Mouse (Mus musculus): ENCODE data around the gene Neb. TPM values are rescaled to one million over a fixed set of nuclear protein-coding genes. Genes with fewer than 3 reads are reported as not detected.

The Neb gene
- 9.7 and 25.7 TPM in 2 replicates for polyA plus RNA-seq (2012; ENCODE audit: insufficient read depth, insufficient read length, missing spikeins)

GRCm38 (mm10) chr2:52378448-52378804 lies at the start of gene Neb:
Neb (minus strand) TSS chr2:52378474.
- Histone ChIP-seq H3K27ac (replicated peaks; ENCODE audit: low read depth, low read length) (no peak within 1 kb of the TSS), H3K4me3 (ENCODE audit: insufficient read depth, low read depth, low read length) (peak within 1 kb of the TSS; percentile 46), H3K4me1 (ENCODE audit: control insufficient read depth, insufficient read depth, insufficient read length, low read length) (peaks cover 4% of the 10 kb centered on the region; the same call in 1 of the 2 replicates)

DNA sequence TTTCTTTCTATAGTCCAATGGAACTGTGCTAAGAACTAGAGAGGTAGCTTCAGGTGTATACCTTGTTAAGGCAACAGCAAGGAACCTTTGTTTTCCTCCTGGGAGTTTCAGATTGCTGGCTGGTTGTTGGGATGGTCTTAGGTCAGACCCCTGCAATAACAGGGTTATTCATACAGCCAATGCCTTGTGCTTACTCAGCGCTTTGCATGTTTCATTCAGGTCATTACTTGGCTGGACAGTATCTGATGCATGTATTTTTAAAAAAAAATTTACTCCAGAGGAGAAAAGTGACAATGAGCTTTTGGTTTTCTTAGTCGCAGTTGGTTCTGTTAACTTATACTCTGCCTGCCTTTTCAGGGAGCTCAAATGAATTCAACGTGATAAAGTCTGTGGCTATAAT lies 49.1 kb upstream of the Neb start:
- Histone ChIP-seq H3K4me3 (ENCODE audit: insufficient read depth, low read depth, low read length) (no peak overlapping the region), H3K4me1 (ENCODE audit: control insufficient read depth, insufficient read depth, insufficient read length, low read length) (peaks cover 5% of the 10 kb centered on the region), H3K27ac (replicated peaks; ENCODE audit: low read depth, low read length) (no peak overlapping the region)

DNA sequence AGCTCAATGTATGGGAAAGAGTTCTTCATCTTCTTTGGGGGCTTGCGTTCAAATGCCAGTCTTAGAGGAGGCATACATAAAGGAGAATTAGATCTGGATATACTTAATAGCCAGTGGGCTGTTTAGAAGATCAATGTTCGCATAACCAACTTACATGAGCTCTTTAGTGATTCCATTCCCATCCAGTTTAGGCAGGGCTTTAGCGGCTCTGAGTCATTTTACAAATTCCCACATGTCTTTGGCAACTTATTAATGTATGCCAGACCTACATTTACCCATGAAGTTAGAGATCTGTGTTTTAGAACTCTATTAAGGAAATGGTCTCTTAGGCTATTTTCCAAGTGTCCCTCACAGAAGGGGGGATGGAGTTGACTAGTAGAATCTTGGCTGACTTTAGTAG lies 47.8 kb upstream of the Neb start:
- Histone ChIP-seq H3K4me1 (ENCODE audit: control insufficient read depth, insufficient read depth, insufficient read length, low read length) (peaks cover 10% of the 10 kb centered on the region), H3K4me3 (ENCODE audit: insufficient read depth, low read depth, low read length) (peak overlapping the region; percentile 76; the same call in 1 of the 2 replicates), H3K27ac (replicated peaks; ENCODE audit: low read depth, low read length) (no peak overlapping the region)

DNA sequence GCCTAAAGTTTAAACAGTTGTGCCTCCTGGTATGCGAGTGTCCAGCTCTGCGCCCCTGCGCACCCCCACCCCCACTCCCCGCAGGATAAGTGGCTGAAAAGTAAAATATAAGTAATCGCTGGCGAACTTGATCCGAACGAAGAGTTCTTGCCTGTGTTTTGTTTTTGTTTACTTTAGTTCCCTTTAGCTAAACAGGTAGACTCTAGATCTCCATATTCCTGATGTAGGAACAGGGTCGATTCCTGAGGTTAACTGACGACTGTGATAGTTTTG lies 47.2 kb upstream of the Neb start:
- Histone ChIP-seq H3K4me3 (ENCODE audit: insufficient read depth, low read depth, low read length) (peak overlapping the region; percentile 76), H3K27ac (replicated peaks; ENCODE audit: low read depth, low read length) (peak overlapping the region; percentile 78), H3K4me1 (ENCODE audit: control insufficient read depth, insufficient read depth, insufficient read length, low read length) (peaks cover 12% of the 10 kb centered on the region)

DNA sequence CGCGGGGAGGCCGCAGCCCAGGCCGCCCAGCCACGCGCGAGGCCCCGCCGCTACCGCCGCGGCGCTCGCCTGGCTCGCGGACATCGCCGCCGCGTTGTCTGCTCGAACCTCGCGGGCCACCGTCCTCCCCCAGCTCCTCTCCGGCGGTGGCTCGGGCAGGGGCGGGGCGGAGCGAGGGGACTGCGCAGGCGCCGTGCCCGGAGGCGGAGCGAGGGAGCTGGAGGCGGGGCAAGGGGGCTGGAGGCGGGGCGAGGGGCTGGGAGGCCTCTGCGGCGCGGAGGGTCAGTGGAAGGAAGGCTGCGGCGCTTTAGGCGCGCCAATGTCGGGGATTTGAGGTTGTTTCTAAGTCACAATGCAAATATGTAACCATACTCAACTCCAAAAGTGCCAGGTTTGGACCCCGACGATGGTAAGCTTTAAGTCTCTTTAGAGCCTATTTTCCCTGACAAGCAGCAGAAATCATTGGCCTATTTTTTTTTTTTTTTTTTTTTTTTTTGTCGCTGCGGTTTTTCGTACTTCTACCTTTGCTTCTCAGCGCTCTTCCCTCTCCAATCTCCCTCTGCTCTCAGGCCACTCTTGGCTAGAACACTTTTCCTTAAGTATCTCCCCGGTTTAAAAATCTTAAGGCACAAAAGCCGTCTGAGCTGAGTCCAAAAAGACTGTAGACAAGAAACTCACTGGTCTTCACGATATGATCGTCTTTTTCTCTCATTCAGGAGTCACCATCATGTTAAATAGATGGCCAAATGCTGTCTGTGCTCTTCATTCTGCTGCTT lies 46.7 kb upstream of the Neb start, which contains the start of gene Arl5a:
Gene Arl5a, minus strand, starts transcription at position 155 of the 776 bp plus-strand sequence.
- Histone ChIP-seq H3K27ac (replicated peaks; ENCODE audit: low read depth, low read length) (peak within 1 kb of the TSS; percentile 78), H3K4me3 (ENCODE audit: insufficient read depth, low read depth, low read length) (peak within 1 kb of the TSS; percentile 88), H3K4me1 (ENCODE audit: control insufficient read depth, insufficient read depth, insufficient read length, low read length) (peaks cover 12% of the 10 kb centered on the region)

DNA sequence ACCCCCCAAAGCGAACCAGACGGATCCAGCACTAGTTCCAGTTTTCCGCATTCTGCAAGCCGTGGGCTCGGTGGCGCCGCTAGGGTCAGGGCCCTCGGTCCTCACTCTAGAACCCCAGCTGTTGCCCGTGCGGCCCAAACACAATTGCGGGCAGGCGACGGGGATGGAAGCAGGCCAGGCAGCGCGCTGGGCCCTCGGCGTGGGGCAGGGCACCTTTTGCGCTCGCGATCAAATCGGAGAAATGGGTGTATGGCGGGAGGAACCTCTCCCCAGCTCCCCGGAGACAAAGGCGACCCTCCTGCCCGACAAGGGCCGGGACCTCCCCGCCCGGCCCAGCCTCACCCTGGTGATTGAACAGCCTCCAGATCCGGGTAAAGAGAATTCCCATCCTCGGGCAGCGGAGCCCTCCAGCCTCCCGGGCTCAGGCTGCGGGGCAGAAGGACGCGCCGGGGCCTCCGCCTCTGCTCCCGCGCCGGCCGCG lies 46.0 kb upstream of the Neb start:
- H3K4me1 ChIP-seq (ENCODE audit: control insufficient read depth, insufficient read depth, insufficient read length, low read length): peaks cover 14% of the 10 kb centered on the region
- H3K27ac ChIP-seq (replicated peaks; ENCODE audit: low read depth, low read length): peak overlapping the region; percentile 68
- H3K4me3 ChIP-seq (ENCODE audit: insufficient read depth, low read depth, low read length): peak overlapping the region; percentile 88

DNA sequence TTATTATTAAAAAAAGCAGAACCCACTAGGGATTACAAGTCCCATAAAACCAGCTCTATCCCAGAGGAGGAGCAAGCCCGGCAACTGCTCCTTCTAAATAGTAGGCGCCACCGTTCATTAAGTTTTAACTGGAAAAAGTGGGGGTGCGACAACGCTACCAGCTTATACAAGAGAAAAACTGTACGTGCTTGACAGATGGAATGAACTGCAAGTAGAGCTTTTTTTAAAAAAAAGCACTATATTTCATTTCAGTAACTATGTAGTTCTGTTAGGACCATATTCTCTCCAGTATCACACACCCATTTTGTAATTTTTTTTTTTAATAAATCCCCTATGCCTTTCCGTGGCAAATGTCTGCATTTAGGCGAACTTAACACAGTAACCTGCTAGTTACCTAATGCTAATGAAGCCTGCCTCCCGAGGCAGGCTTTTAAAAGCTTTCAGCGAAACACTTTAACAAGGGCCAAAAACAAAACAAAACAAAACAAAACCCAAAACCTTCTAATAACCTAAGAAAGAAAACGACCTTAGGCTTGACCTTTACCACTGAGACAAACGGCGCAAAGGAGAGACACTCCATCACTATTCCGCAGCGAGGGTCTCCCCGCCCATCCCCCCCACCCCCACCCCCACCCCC lies 45.5 kb upstream of the Neb start:
- H3K4me3 ChIP-seq (ENCODE audit: insufficient read depth, low read depth, low read length): peak overlapping the region; percentile 88
- no peak overlapping the region for H3K27ac ChIP-seq (replicated peaks; ENCODE audit: low read depth, low read length)
- peaks cover 14% of the 10 kb centered on the region for H3K4me1 ChIP-seq (ENCODE audit: control insufficient read depth, insufficient read depth, insufficient read length, low read length)

DNA sequence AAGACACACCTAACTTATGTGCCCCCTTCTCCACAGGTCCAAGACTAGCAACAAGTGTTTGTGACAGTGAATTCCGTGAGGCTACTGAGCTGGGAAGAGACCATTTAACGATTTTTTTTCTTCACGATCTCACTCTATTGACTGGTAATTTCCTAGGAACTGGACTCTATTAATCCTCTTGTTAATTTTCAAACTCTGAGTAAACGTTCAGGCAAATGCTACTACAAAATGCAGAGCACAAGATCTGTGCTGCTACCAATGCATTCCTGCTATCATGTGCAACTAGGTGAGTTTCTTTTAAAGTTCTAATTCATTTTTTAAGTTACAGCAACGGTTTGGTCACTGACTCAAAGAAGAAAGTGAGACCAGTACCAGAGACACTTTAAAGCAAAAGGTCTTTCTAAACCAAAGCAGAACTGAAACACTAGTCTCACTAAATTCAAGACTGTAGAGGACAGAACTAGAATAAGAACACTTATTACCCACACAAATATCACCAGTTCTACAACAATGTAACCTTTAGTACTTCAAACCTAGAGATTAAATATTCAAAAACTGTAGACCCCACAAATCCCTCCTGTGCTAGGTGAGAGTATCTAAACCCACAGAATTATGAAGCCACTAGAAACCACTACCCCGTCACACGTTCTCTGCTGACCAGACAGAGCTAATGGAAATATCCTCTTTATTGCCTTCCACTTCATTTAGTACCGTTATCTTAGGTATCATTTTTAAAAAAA lies 44.8 kb upstream of the Neb start:
- H3K4me1 ChIP-seq (ENCODE audit: control insufficient read depth, insufficient read depth, insufficient read length, low read length): peaks cover 14% of the 10 kb centered on the region
- peak overlapping the region; percentile 23; the same call in 1 of the 2 replicates for H3K4me3 ChIP-seq (ENCODE audit: insufficient read depth, low read depth, low read length)
- no peak overlapping the region for H3K27ac ChIP-seq (replicated peaks; ENCODE audit: low read depth, low read length)

- H3K27ac ChIP-seq (replicated peaks; ENCODE audit: low read depth, low read length): no peak overlapping the region
- peaks cover 17% of the 10 kb centered on the region for H3K4me1 ChIP-seq (ENCODE audit: control insufficient read depth, insufficient read depth, insufficient read length, low read length)
- H3K4me3 ChIP-seq (ENCODE audit: insufficient read depth, low read depth, low read length): no peak overlapping the region
These were observed 42.9 kb upstream of the Neb start for GRCm38 (mm10) chr2:52421197-52421596.

DNA sequence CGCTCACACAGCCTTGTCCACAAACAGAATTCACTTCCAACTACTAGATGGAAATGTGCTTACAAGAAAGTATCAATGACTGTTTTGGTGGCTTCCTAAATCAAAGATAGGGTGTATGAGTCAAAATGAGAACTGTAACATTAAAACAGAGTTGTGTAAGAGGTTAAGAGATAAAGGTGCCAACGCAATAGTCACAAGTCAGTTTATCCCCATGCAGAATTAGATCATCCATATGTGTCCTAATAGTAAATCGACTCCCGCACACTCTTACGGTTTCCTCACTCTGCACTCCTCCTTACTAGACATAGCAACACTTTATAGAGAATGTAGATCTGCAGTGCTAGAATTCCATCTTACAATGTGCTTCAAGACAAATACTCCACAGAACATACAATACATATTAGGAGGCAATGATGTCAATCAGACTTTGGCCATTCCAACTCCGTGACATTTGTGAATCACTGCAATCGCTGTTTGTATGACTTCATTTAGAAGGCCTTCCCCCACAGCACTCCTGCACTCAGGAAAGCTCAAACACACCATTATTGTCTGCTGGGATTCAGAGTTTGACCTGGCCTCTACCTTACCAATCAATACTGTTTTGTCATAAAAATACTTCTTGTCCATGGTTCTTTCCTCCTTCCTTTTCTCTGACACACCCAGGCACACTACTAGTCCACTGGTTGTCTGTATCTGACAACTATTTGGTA lies 41.9 kb upstream of the Neb start:
- Histone ChIP-seq H3K4me3 (ENCODE audit: insufficient read depth, low read depth, low read length) (no peak overlapping the region), H3K4me1 (ENCODE audit: control insufficient read depth, insufficient read depth, insufficient read length, low read length) (peaks cover 17% of the 10 kb centered on the region), H3K27ac (replicated peaks; ENCODE audit: low read depth, low read length) (no peak overlapping the region)

- Histone ChIP-seq H3K27ac (replicated peaks; ENCODE audit: low read depth, low read length) (no peak overlapping the region), H3K4me3 (ENCODE audit: insufficient read depth, low read depth, low read length) (no peak overlapping the region), H3K4me1 (ENCODE audit: control insufficient read depth, insufficient read depth, insufficient read length, low read length) (peaks cover 17% of the 10 kb centered on the region)
These were observed 41.0 kb upstream of the Neb start for GRCm38 (mm10) chr2:52419295-52419694.

GRCm38 (mm10) chr2:52412524-52413037 lies 34.3 kb upstream of the Neb start:
- Histone ChIP-seq H3K4me3 (ENCODE audit: insufficient read depth, low read depth, low read length) (no peak overlapping the region), H3K27ac (replicated peaks; ENCODE audit: low read depth, low read length) (no peak overlapping the region), H3K4me1 (ENCODE audit: control insufficient read depth, insufficient read depth, insufficient read length, low read length) (peaks cover 3% of the 10 kb centered on the region; the same call in 1 of the 2 replicates)

DNA sequence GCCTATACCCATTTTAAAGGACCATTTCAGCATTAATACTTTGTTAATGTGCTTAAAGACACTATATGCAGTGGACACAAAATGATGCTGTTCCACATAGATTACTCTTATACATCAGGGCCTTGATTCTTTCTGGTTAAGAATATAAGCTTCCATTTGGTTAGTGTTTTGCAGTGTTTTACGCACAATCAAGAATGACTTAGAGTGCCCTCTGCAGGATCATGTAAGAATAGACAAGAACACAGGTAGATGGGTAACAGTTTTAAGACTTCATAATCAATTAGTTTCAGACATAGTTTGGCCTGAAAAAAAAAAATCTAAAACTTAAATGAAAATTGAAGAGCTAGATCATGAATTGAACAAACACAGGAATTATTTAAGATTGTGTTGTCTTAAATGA lies 28.2 kb upstream of the Neb start:
- no peaks in the 10 kb centered on the region for H3K4me1 ChIP-seq (ENCODE audit: control insufficient read depth, insufficient read depth, insufficient read length, low read length)
- no peak overlapping the region for H3K4me3 ChIP-seq (ENCODE audit: insufficient read depth, low read depth, low read length)
- H3K27ac ChIP-seq (replicated peaks; ENCODE audit: low read depth, low read length): no peak overlapping the region

DNA sequence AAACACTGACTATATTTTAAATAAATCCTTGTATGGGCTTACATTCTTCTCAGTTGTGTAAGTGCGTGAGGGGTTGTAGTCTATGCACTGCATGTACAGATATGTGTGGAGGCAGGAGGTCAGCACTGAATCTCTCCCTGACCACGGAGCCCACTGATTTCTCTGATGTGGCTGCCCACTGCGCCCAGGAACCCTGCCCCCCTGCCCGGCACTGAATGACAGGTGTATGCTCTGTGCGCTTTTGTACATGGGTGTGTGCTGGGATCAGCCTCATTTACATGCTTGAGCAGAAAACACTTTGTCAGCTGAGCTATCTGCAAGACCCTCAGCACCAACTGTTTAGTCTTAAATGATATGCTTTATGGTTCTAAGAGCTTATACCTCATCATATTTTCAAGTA lies 27.0 kb upstream of the Neb start:
- Histone ChIP-seq H3K27ac (replicated peaks; ENCODE audit: low read depth, low read length) (no peak overlapping the region), H3K4me1 (ENCODE audit: control insufficient read depth, insufficient read depth, insufficient read length, low read length) (no peaks in the 10 kb centered on the region), H3K4me3 (ENCODE audit: insufficient read depth, low read depth, low read length) (no peak overlapping the region)

DNA sequence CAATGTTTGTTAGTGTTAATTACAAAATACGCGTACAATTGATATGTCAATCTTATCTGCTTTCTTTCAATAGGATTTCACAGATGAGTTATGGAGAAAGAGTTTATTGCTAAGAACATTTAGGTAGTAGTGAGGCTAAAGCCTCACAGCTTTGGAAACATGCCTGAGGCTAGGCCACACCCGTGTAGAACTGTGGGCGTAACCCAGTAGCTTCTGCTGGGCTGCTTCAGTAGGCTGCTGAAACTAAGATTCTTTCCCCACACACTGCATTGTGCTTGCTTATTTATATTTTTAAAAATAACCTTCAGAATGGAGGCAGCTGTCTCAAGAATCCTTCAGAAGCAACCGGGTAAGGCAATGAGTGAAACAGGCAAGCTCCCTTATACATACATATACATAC lies 16.3 kb upstream of the Neb start:
- Histone ChIP-seq H3K4me1 (ENCODE audit: control insufficient read depth, insufficient read depth, insufficient read length, low read length) (no peaks in the 10 kb centered on the region), H3K27ac (replicated peaks; ENCODE audit: low read depth, low read length) (no peak overlapping the region), H3K4me3 (ENCODE audit: insufficient read depth, low read depth, low read length) (no peak overlapping the region)
